Mouse (Mus musculus) adrenal gland, adult (tissue): Measurements from ENCODE around the gene Chit1.
A peak's percentile ranks its signal among the peaks of the same experiment; 100 is the strongest.

ENCODE experiments used
- DNase-seq, 2 experiments: peaks; one replicate each; pipeline ENCODE4 v3.0.0; 2022 to 2023; ENCODE audit warnings: low spot score in 1 of 2; ENCODE audit not compliant: inconsistent age in 2 of 2

The Chit1 gene

GRCm38 (mm10) chr1:134177976-134178375, 66.9 kb downstream of the Chit1 start:
- DNase-seq = no peak

GRCm38 (mm10) chr1:134182025-134182424, 71.0 kb downstream of the Chit1 start, which contains the start of gene Chil1:
Chil1 (plus strand) TSS chr1:134182176.
- DNase-seq = peak in 1 of 2 experiments; percentile 46

- no peak for DNase-seq
These were observed 73.0 kb downstream of the Chit1 start for GRCm38 (mm10) chr1:134184089-134184488.

GRCm38 (mm10) chr1:134188217-134188616, 77.2 kb downstream of the Chit1 start:
- DNase-seq = peak in 1 of 2 experiments; percentile 35

- DNase-seq = peak in 1 of 2 experiments; percentile 11
These were observed 78.1 kb downstream of the Chit1 start for GRCm38 (mm10) chr1:134188989-134189729.

- DNase-seq = peak; percentile 54 to 63
These were observed 80.2 kb downstream of the Chit1 start for GRCm38 (mm10) chr1:134191192-134191591.

- peak in 1 of 2 experiments; percentile 9 for DNase-seq
These were observed 81.0 kb downstream of the Chit1 start for GRCm38 (mm10) chr1:134192024-134192423.

GRCm38 (mm10) chr1:134193126-134193525, 82.1 kb downstream of the Chit1 start, which contains the start of gene Mybph:
Mybph (plus strand) TSS chr1:134193448.
- peak; percentile 20 to 31 for DNase-seq

GRCm38 (mm10) chr1:134193674-134194197, 82.7 kb downstream of the Chit1 start:
- DNase-seq = peak; percentile 68 to 77

GRCm38 (mm10) chr1:134194298-134195022, 83.4 kb downstream of the Chit1 start:
- peak; percentile 31 to 60 for DNase-seq

GRCm38 (mm10) chr1:134195117-134195516, 84.1 kb downstream of the Chit1 start:
- DNase-seq = peak; percentile 27 to 57

GRCm38 (mm10) chr1:134195571-134195970, 84.5 kb downstream of the Chit1 start:
- DNase-seq = peak in 1 of 2 experiments; percentile 41

GRCm38 (mm10) chr1:134195979-134196378, 84.9 kb downstream of the Chit1 start:
- peak in 1 of 2 experiments; percentile 56 for DNase-seq

- DNase-seq = peak; percentile 90 to 96
These were observed 85.3 kb downstream of the Chit1 start for GRCm38 (mm10) chr1:134196386-134196785.

- peak; percentile 33 to 56 for DNase-seq
These were observed 86.4 kb downstream of the Chit1 start for GRCm38 (mm10) chr1:134197325-134197982.

GRCm38 (mm10) chr1:134198197-134198995, 87.4 kb downstream of the Chit1 start:
- DNase-seq = peak; percentile 11 to 38

GRCm38 (mm10) chr1:134200481-134200880, 89.4 kb downstream of the Chit1 start:
- DNase-seq = peak in 1 of 2 experiments; percentile 25
